Mouse (Mus musculus) bone marrow, adult 2 months (tissue): ENCODE measurements around the gene Ankrd61.

Experiments
- CTCF ChIP-seq: fragments of 200-500 bp; IDR thresholded peaks from 2 replicates; pipeline ENCODE4 v1.5.1; 2011; ENCODE audit warnings: low read length, control low read depth; ENCODE audit not compliant: control insufficient read depth, insufficient read depth
- POLR2A ChIP-seq: fragments of 200-500 bp; IDR thresholded peaks from 2 replicates; pipeline ENCODE4 v1.6.1; 2011; ENCODE audit warnings: low read depth, mild to moderate bottlenecking, control low read depth, low read length, borderline replicate concordance; ENCODE audit not compliant: control insufficient read depth

DNA sequence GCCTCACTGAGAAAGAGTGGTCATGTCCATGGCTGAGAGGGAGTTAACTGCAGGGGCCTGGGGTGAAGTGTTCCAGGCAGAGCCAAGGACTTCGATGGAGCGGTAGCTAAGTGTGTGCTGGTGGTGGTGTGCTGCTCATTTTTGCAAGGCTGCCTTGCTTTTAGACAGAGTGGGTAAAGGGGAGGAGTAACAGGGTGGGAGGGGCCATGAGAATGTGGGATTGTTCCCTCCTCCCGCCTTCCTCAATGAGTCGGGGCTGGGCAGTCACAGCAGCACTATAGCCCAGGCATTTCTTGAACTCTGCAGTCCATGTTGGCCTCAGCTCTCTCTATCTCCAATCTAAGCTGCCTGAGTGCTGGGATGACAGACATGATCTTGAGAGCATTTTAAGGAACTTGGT, 22.9 kb downstream of the Ankrd61 start:
- TF ChIP-seq POLR2A (no peak), CTCF (no peak)
